Mouse (Mus musculus) erythroblast, embryonic 14.5 days (primary cell): Measurements from ENCODE around the gene St5.

Source experiments
- GATA1 ChIP-seq: IDR thresholded peaks from 2 replicates; pipeline ENCODE4 v1.6.1; 2012; ENCODE audit warnings: low read length, inconsistent platforms, mixed read lengths
- TAL1 ChIP-seq: IDR thresholded peaks from 3 replicates; pipeline ENCODE4 v1.6.1; 2012; ENCODE audit warnings: low read length, inconsistent platforms, mixed read lengths

DNA sequence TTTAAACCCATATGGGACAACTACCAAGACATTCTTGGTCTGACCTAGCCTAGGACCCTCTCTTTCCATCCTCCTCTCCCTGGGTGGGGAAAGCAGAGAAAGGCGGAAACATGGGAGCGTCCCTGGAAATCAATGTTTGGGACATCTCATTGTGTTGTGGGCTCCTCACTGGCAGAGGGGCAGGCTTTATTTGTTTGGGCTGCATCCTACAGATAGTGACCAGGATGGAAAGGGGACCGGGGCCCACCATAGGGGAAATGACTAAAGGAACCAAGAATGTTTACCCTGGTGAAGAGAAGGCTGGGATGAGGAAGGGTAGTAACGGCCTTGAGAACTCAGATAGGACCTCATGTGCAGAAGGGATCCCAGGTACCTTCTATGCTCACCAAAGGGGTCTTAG, 122.9 kb downstream of the St5 start:
- TF ChIP-seq GATA1: no peak
- no peak for TF ChIP-seq TAL1
